Mouse (Mus musculus): ENCODE results near the gene Gm8909. TPM values are rescaled to one million over a fixed set of nuclear protein-coding genes. Genes with fewer than 3 reads are reported as not detected.

The Gm8909 gene
- polyA plus RNA-seq (2017; shearing (Covaris generic)) = 10 to 100 TPM in 1 of 2 experiments, 1 to 10 TPM in 1; 5.7 to 14.7 TPM

DNA sequence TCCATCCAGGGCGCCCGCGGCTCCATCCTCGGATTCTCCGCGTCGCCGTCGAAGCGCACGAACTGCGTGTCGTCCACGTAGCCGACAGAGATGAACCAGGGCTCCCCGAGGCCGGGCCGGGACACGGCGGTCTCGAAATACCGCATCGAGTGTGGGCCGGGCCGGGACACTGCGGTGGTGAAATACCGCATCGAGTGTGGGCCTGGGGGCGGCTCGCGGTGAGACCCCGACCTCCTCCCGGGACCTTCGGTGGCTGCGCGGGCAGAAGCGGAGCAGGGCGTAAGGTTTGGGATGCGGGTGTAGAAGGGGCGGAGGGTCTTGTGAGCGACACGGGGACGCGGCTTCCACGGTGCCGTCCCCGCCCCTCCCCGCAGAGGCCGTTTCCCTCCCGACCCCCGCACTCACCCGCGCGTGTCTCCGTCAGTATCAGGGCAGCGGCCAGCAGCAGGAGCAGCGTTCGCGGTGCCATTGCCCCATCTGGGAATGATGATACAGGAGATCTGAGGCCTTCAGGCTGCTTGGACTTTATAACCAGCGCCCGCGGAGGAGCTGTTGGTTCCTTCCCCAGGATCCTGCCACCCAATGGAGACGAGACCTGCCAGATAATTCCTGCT is at the start of gene Gm8909:
Gm8909 (minus strand) TSS at position 499 of the 614 bp plus-strand sequence.

DNA sequence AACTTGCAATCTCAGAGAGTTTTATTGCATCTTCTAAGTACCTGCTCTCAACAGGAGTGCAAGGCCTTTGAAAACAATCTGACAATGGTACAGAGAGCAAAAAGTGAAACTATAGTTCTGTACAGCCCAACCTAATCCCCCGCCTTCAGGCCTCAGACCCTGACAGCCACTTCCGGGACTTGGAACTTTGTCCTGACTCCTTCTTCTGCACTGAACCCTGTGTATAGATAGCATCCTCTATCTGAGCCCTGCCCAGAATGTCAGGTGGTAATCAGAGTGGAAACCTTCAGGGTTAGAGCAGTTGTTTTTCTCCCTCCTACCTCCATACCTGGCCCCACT is 21.8 kb upstream of the Gm8909 start, which contains the start of gene H2-T3:
H2-T3 (minus strand) TSS at position 119 of the 339 bp plus-strand sequence.

DNA sequence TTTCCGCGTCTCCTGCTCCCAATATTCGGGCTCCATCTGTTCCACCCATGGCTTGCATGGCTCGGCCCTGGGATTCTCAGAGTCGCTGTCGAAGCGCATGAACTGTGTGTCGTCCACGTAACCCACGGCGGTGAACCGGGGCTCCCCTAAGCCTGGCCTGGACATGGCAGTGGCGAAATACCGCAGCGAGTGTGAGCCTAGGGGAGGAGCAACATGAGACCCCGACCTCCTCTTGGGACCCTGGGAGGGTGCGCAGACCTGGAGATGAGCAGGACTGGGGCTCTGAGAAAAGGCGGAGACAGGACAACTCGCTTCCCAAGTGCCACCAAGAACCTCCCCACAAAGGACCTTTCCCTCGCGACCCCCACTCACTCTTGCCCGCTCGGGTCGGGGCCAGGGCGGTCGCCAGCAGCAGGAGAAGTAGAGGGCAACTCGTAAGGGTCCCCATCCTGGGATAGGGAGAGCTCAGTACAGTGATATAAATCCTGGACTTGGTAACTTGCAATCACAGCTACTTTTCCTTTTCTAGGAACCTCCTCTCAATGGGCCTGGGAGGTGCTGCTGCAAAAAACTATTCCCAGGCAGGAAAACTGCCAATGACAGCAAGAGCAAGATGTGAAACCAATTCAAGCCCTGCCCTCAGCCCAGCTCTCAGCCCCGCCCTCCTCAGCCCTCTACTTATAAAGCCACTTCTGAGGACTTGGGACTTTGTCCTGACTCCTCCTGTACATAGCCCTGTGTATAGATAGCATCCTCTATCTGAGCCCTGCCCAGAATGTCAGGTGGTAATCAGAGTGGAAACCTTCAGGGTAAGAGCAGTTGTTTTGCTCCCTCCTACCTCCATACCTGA is 39.1 kb downstream of the Gm8909 start, which contains the start of gene Gm7030:
Gm7030 (minus strand) TSS at position 458 of the 850 bp plus-strand sequence.

DNA sequence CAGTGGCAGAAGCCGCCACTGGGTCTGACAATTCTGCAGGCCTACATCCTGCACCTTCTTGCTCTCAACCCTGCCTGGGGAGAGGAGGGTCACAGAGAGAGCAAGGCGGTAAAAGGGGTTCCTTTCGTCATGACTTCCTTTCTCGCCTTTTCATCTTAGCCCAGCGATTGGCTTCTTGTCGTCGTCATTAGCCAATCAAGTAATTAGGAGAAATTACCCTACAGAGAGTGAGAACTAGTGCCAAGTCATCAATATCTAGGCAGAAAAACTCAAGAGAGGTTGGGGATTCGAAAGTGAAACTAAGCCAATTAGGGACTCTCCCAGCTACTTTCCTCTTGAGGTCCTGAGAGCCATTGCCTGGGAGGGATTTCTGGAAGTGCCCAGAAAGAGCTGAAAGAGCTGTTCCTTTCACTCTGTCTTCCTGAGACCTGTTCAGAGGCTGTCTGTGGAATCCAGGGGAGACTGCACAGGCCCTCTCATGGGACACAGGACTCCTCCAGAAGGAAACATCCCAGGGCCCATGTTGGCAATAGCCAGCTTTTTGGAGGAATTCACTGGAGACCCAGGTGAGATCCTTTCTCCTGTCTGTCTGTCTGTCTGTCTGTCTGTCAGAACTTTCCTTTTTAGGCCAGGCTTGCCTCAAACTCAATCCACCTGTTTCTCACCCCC is 46.9 kb downstream of the Gm8909 start, which contains the start of gene Gm19684:
Gm19684 (plus strand) TSS at position 327 of the 669 bp plus-strand sequence.

Other genes starting within 250 kb of the Gm8909 start
- 100 to 1,000 TPM; 122 to 138 TPM for gene Abcf1, start 198.8 kb downstream of the Gm8909 start, polyA plus RNA-seq (2017; shearing (Covaris generic))
- gene Gnl1, start 188.7 kb downstream of the Gm8909 start, polyA plus RNA-seq (2017; shearing (Covaris generic)) = 10 to 100 TPM; 55.6 to 56.5 TPM
- gene Prr3, start 188.3 kb downstream of the Gm8909 start, polyA plus RNA-seq (2017; shearing (Covaris generic)) = 10 to 100 TPM; 30.8 to 41.6 TPM
- gene H2-T24, start 148.0 kb downstream of the Gm8909 start, polyA plus RNA-seq (2017; shearing (Covaris generic)) = 10 to 100 TPM; 30.2 to 41.9 TPM
- 100 to 1,000 TPM; 796 to 873 TPM for gene H2-T23, start 135.7 kb downstream of the Gm8909 start, polyA plus RNA-seq (2017; shearing (Covaris generic))
- gene H2-T22, start 125.8 kb downstream of the Gm8909 start, polyA plus RNA-seq (2017; shearing (Covaris generic)) = 100 to 1,000 TPM; 306 to 313 TPM
- gene Gm6034, start 125.6 kb downstream of the Gm8909 start, polyA plus RNA-seq (2017; shearing (Covaris generic)) = under 1 TPM; 0.18 to 0.22 TPM
- not detected for gene Gm11127, start 110.2 kb downstream of the Gm8909 start, polyA plus RNA-seq (2017; shearing (Covaris generic))
- 1 to 10 TPM in 1 of 2 experiments, under 1 TPM in 1; 0.75 to 1.2 TPM for gene Gm19684, start 46.9 kb downstream of the Gm8909 start, polyA plus RNA-seq (2017; shearing (Covaris generic))
- under 1 TPM; 0.36 to 0.51 TPM for gene Gm7030, start 39.1 kb downstream of the Gm8909 start, polyA plus RNA-seq (2017; shearing (Covaris generic))
- gene H2-T3, start 21.8 kb upstream of the Gm8909 start, polyA plus RNA-seq (2017; shearing (Covaris generic)) = under 1 TPM; 0.54 to 0.55 TPM
- gene Rpp21, start 89.5 kb upstream of the Gm8909 start, polyA plus RNA-seq (2017; shearing (Covaris generic)) = 100 to 1,000 TPM; 153 to 154 TPM
- 10 to 100 TPM; 12.9 to 20.8 TPM for gene Trim39, start 103.7 kb upstream of the Gm8909 start, polyA plus RNA-seq (2017; shearing (Covaris generic))
- under 1 TPM; 0.14 to 0.16 TPM for gene H2-M10.2, start 118.0 kb upstream of the Gm8909 start, polyA plus RNA-seq (2017; shearing (Covaris generic))
- gene H2-M10.1, start 157.6 kb upstream of the Gm8909 start, polyA plus RNA-seq (2017; shearing (Covaris generic)) = not detected
- gene H2-M10.3, start 199.9 kb upstream of the Gm8909 start, polyA plus RNA-seq (2017; shearing (Covaris generic)) = not detected